Mouse (Mus musculus) adrenal gland, postnatal 36 days (tissue): ENCODE data around the gene Olfr1256. TPM values are rescaled to one million over a fixed set of nuclear protein-coding genes. Genes with fewer than 3 reads are reported as not detected.

Source experiments
- DNase-seq, 2 experiments: peaks; one replicate each; pipeline ENCODE4 v3.0.0; 2021; ENCODE audit warnings: mixed read lengths in 1 of 2
- long read RNA-seq, 2 experiments: library from polyadenylated mRNA; stranded (forward); transcript quantifications; one replicate each; pipeline ENCODE4 v2.0.0; 2021; ENCODE audit warnings: borderline sequencing depth in 2 of 2
- total RNA-seq, 2 experiments: library from RNA; stranded (reverse); gene quantifications; 2 replicates each; pipeline ENCODE4 v1.2.3; 2021

Olfr1256 gene
- not detected for total RNA-seq
- long read RNA-seq, experiment 1 = 0 reads
- long read RNA-seq, experiment 2 = 0 reads

- DNase-seq = no peak
Measured at GRCm38 (mm10) chr2:89841455-89841854, at the start of gene Olfr1256. TSS of gene Olfr1256 (minus strand) at chr2:89841555.

DNA sequence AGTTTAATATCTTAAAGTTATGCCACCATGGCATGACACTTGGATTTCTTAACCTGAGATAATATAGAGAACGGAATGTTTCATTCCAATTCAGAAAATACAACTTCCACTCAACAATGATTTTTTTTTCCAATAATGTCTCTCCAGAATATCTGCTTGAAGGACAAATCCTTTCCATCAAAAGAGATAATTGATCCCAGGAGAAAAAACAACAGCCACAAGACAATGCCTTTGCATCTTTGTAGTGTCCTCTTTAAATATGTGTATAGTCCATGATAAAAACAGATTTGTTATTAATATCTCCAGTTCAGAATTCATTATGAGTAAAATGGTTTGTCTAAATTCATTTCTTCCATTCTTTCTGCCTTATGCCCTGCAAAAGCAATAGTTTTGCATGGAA, 36.8 kb upstream of the Olfr1256 start, which contains the start of gene Olfr1257:
Gene Olfr1257 (plus strand): TSS at position 301 of the 400 bp plus-strand sequence.
- no peak for DNase-seq

- no peak for DNase-seq
Measured at GRCm38 (mm10) chr2:89849230-89849629, 7.9 kb upstream of the Olfr1256 start.

DNA sequence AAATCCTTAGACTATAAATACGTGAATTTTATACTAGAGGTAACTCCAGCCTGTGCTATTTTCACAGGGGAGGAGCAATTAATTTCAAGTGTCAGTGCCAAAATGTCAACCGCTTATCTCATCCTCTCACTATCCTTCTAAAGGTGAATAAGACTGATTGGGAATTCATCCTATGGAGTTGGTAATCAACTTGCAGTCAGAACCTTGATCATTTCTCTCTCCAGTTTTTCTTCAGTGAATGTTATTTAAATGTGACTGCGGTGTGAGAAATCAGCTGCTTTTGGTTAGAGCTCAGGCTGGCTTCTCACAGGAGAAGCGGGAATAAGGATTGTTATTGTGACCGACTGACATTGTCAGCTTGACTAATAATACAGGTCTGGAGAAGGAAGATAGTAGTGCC, 6.8 kb upstream of the Olfr1256 start, which contains the start of gene Olfr48:
Gene Olfr48 (minus strand): TSS at position 101 of the 400 bp plus-strand sequence.
- no peak for DNase-seq

DNA sequence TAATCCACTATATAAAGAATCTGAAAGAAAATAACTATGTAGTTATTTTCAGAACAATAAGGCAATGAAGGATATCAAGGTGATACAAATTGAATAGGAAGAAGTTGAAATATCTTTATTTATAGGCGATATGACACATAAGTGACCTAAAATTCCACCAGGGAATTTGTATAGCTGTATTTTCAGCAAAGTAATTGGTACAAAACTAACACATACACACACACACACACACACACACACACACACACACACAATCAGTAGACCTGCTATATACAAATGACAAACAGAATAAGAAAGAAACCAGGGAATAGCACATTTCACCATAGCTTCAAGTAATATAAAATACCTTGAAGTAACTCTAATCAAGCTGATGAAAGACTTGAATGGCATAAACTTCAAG, 21.1 kb downstream of the Olfr1256 start:
- peak in 1 of 2 experiments; percentile 9 for DNase-seq

DNA sequence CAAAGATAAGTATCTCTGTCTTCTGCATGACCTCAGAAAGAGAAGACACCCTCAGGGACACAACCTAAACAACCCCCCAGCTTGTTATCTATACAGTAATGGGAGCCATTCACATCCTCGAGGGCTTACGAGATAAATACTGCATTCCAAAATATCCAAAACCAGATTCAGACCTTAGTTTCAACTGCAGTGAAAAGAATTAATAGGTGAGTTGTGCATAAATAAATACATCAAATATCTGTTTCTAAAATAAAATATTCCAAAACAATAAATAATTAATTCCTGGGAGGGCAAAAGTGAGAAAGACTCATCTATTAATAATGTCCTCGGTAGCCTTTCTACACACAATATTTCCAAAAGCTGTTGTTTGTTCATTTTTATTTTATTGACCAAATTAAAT, 29.6 kb downstream of the Olfr1256 start, which contains the start of gene Olfr1255:
Gene Olfr1255 (plus strand): TSS at position 301 of the 400 bp plus-strand sequence.
- DNase-seq = no peak

GRCm38 (mm10) chr2:89810751-89811150, 30.6 kb downstream of the Olfr1256 start:
- DNase-seq = no peak

GRCm38 (mm10) chr2:89799583-89799982, 41.8 kb downstream of the Olfr1256 start:
- DNase-seq = no peak

GRCm38 (mm10) chr2:89793519-89793918, 47.8 kb downstream of the Olfr1256 start, which contains the start of gene Olfr1254:
TSS of gene Olfr1254 (minus strand) at chr2:89793619.
- DNase-seq = no peak

Other genes starting within 250 kb of the Olfr1256 start
- gene Olfr1246, start 248.4 kb downstream of the Olfr1256 start, total RNA-seq = not detected
- not detected for gene Olfr1247, start 227.4 kb downstream of the Olfr1256 start, total RNA-seq
- gene Olfr1248, start 223.3 kb downstream of the Olfr1256 start, total RNA-seq = not detected
- gene Olfr1249, start 206.6 kb downstream of the Olfr1256 start, total RNA-seq = not detected
- not detected for gene Olfr1250, start 180.1 kb downstream of the Olfr1256 start, total RNA-seq
- not detected for gene Olfr1251, start 169.6 kb downstream of the Olfr1256 start, total RNA-seq
- gene Olfr1252, start 116.5 kb downstream of the Olfr1256 start, total RNA-seq = not detected
- not detected for gene Olfr1253, start 84.5 kb downstream of the Olfr1256 start, total RNA-seq
- gene Olfr1254, start 47.9 kb downstream of the Olfr1256 start, total RNA-seq = not detected
- gene Olfr1255, start 29.5 kb downstream of the Olfr1256 start, total RNA-seq = not detected
- gene Olfr48, start 6.7 kb upstream of the Olfr1256 start, total RNA-seq = not detected
- not detected for gene Olfr1257, start 36.9 kb upstream of the Olfr1256 start, total RNA-seq
- not detected for gene Olfr1258, start 85.8 kb upstream of the Olfr1256 start, total RNA-seq
- gene Olfr1259, start 107.1 kb upstream of the Olfr1256 start, total RNA-seq = not detected
- not detected for gene Olfr1260, start 132.8 kb upstream of the Olfr1256 start, total RNA-seq
- gene Olfr1261, start 149.7 kb upstream of the Olfr1256 start, total RNA-seq = not detected
- gene Olfr1262, start 158.6 kb upstream of the Olfr1256 start, total RNA-seq = not detected
- not detected for gene Olfr1263, start 170.6 kb upstream of the Olfr1256 start, total RNA-seq
- gene Olfr1264, start 184.0 kb upstream of the Olfr1256 start, total RNA-seq = not detected
- not detected for gene Olfr1265, start 193.8 kb upstream of the Olfr1256 start, total RNA-seq
- not detected for gene Olfr140, start 222.0 kb upstream of the Olfr1256 start, total RNA-seq